Mouse (Mus musculus): ENCODE data around the gene Specc1l. TPM values are rescaled to one million over a fixed set of nuclear protein-coding genes. Genes with fewer than 3 reads are reported as not detected.
"Not testable (repeated sequence)": the region's sequence is repeated elsewhere in the genome, so short reads cannot be mapped to it uniquely, and the experiment has no call there.

Gene Specc1l
- polyA plus RNA-seq, 1 experiment from 2014 or later: 6.7 TPM

GRCm38 (mm10) chr10:75334175-75334574 lies 122.3 kb downstream of the Specc1l start:
- H3K4me1 ChIP-seq (ENCODE audit: control insufficient read depth, low read depth, low read length): no peaks in the 10 kb centered on the region
- H3K9me3 ChIP-seq (replicated peaks; ENCODE audit: control insufficient read depth, low read length): no peaks in the 10 kb centered on the region
- no peaks in the 10 kb centered on the region for H3K27me3 ChIP-seq (ENCODE audit: control insufficient read depth, insufficient read depth, low read depth, low read length)
- no peak overlapping the region for H3K27ac ChIP-seq (ENCODE audit: low read length)
- WGBS (ENCODE audit: insufficient replicate concordance): 43% methylated on average over 7 of the region's 7 CpGs
- no peak overlapping the region for H3K4me2 ChIP-seq (ENCODE audit: low read depth, low read length)
- H3K36me3 ChIP-seq (ENCODE audit: control insufficient read depth, insufficient read depth): no peaks in the 10 kb centered on the region
- ATAC-seq (ENCODE audit: low read depth): no peak
- H3K4me3 ChIP-seq (ENCODE audit: low read depth, low read length): no peak overlapping the region
- no peak overlapping the region for H3K9ac ChIP-seq (ENCODE audit: low read depth, low read length)

GRCm38 (mm10) chr10:75335075-75335474 lies 123.2 kb downstream of the Specc1l start:
- H3K4me2 ChIP-seq (ENCODE audit: low read depth, low read length): no peak overlapping the region
- no peak for ATAC-seq (ENCODE audit: low read depth)
- WGBS (ENCODE audit: insufficient replicate concordance): 72% methylated on average over 6 of the region's 6 CpGs
- no peak overlapping the region for H3K27ac ChIP-seq (ENCODE audit: low read length)
- H3K36me3 ChIP-seq (ENCODE audit: control insufficient read depth, insufficient read depth): no peaks in the 10 kb centered on the region
- H3K9ac ChIP-seq (ENCODE audit: low read depth, low read length): no peak overlapping the region
- H3K4me3 ChIP-seq (ENCODE audit: low read depth, low read length): no peak overlapping the region
- H3K4me1 ChIP-seq (ENCODE audit: control insufficient read depth, low read depth, low read length): no peaks in the 10 kb centered on the region
- no peaks in the 10 kb centered on the region for H3K9me3 ChIP-seq (replicated peaks; ENCODE audit: control insufficient read depth, low read length)
- H3K27me3 ChIP-seq (ENCODE audit: control insufficient read depth, insufficient read depth, low read depth, low read length): no peaks in the 10 kb centered on the region

- Histone ChIP-seq H3K27me3 (ENCODE audit: control insufficient read depth, insufficient read depth, low read depth, low read length) (no peaks in the 10 kb centered on the region), H3K4me2 (ENCODE audit: low read depth, low read length) (no peak overlapping the region), H3K9me3 (replicated peaks; ENCODE audit: control insufficient read depth, low read length) (no peaks in the 10 kb centered on the region), H3K4me1 (ENCODE audit: control insufficient read depth, low read depth, low read length) (no peaks in the 10 kb centered on the region), H3K27ac (ENCODE audit: low read length) (no peak overlapping the region), H3K36me3 (ENCODE audit: control insufficient read depth, insufficient read depth) (no peaks in the 10 kb centered on the region), H3K9ac (ENCODE audit: low read depth, low read length) (no peak overlapping the region), H3K4me3 (ENCODE audit: low read depth, low read length) (no peak overlapping the region)
- no peak for ATAC-seq (ENCODE audit: low read depth)
- WGBS (ENCODE audit: insufficient replicate concordance): 70% methylated on average over 10 of the region's 10 CpGs
Measured at GRCm38 (mm10) chr10:75337231-75337630, 125.4 kb downstream of the Specc1l start.

GRCm38 (mm10) chr10:75338852-75339251 lies 127.0 kb downstream of the Specc1l start:
- no peak for ATAC-seq (ENCODE audit: low read depth)
- WGBS (ENCODE audit: insufficient replicate concordance): 24% methylated on average over 5 of the region's 5 CpGs
- Histone ChIP-seq H3K27me3 (ENCODE audit: control insufficient read depth, insufficient read depth, low read depth, low read length) (no peaks in the 10 kb centered on the region), H3K4me1 (ENCODE audit: control insufficient read depth, low read depth, low read length) (no peaks in the 10 kb centered on the region), H3K9ac (ENCODE audit: low read depth, low read length) (no peak overlapping the region), H3K27ac (ENCODE audit: low read length) (no peak overlapping the region), H3K4me3 (ENCODE audit: low read depth, low read length) (no peak overlapping the region), H3K9me3 (replicated peaks; ENCODE audit: control insufficient read depth, low read length) (no peaks in the 10 kb centered on the region), H3K36me3 (ENCODE audit: control insufficient read depth, insufficient read depth) (no peaks in the 10 kb centered on the region), H3K4me2 (ENCODE audit: low read depth, low read length) (no peak overlapping the region)

- Histone ChIP-seq H3K4me3 (ENCODE audit: low read depth, low read length) (no peak overlapping the region), H3K4me1 (ENCODE audit: control insufficient read depth, low read depth, low read length) (no peaks in the 10 kb centered on the region), H3K9me3 (replicated peaks; ENCODE audit: control insufficient read depth, low read length) (no peaks in the 10 kb centered on the region), H3K4me2 (ENCODE audit: low read depth, low read length) (no peak overlapping the region), H3K36me3 (ENCODE audit: control insufficient read depth, insufficient read depth) (no peaks in the 10 kb centered on the region), H3K27me3 (ENCODE audit: control insufficient read depth, insufficient read depth, low read depth, low read length) (no peaks in the 10 kb centered on the region), H3K9ac (ENCODE audit: low read depth, low read length) (no peak overlapping the region), H3K27ac (ENCODE audit: low read length) (no peak overlapping the region)
- WGBS (ENCODE audit: insufficient replicate concordance): 63% methylated on average over 7 of the region's 7 CpGs
- no peak for ATAC-seq (ENCODE audit: low read depth)
Measured at GRCm38 (mm10) chr10:75339377-75339776, 127.5 kb downstream of the Specc1l start.

- Histone ChIP-seq H3K36me3 (ENCODE audit: control insufficient read depth, insufficient read depth) (no peaks in the 10 kb centered on the region), H3K27me3 (ENCODE audit: control insufficient read depth, insufficient read depth, low read depth, low read length) (no peaks in the 10 kb centered on the region), H3K4me1 (ENCODE audit: control insufficient read depth, low read depth, low read length) (no peaks in the 10 kb centered on the region), H3K9ac (ENCODE audit: low read depth, low read length) (no peak overlapping the region), H3K4me2 (ENCODE audit: low read depth, low read length) (no peak overlapping the region), H3K4me3 (ENCODE audit: low read depth, low read length) (no peak overlapping the region), H3K27ac (ENCODE audit: low read length) (no peak overlapping the region), H3K9me3 (replicated peaks; ENCODE audit: control insufficient read depth, low read length) (no peaks in the 10 kb centered on the region)
- WGBS (ENCODE audit: insufficient replicate concordance): 31% methylated on average over 8 of the region's 8 CpGs
- ATAC-seq (ENCODE audit: low read depth): no peak
Measured at GRCm38 (mm10) chr10:75341936-75342335, 130.1 kb downstream of the Specc1l start.

GRCm38 (mm10) chr10:75344563-75344962 lies 132.7 kb downstream of the Specc1l start:
- not testable (repeated sequence) for H3K9ac ChIP-seq (ENCODE audit: low read depth, low read length); H3K36me3 ChIP-seq (ENCODE audit: control insufficient read depth, insufficient read depth); H3K9me3 ChIP-seq (replicated peaks; ENCODE audit: control insufficient read depth, low read length); H3K4me1 ChIP-seq (ENCODE audit: control insufficient read depth, low read depth, low read length); H3K27me3 ChIP-seq (ENCODE audit: control insufficient read depth, insufficient read depth, low read depth, low read length); H3K4me2 ChIP-seq (ENCODE audit: low read depth, low read length); H3K4me3 ChIP-seq (ENCODE audit: low read depth, low read length); H3K27ac ChIP-seq (ENCODE audit: low read length)
- peak; percentile 21; the same call in 1 of the 2 replicates for ATAC-seq (ENCODE audit: low read depth)
- 31% methylated on average over 1 of the region's 1 CpGs for WGBS (ENCODE audit: insufficient replicate concordance)

- no peaks in the 10 kb centered on the region for H3K9me3 ChIP-seq (replicated peaks; ENCODE audit: control insufficient read depth, low read length)
- 52% methylated on average over 2 of the region's 2 CpGs for WGBS (ENCODE audit: insufficient replicate concordance)
- H3K27me3 ChIP-seq (ENCODE audit: control insufficient read depth, insufficient read depth, low read depth, low read length): no peaks in the 10 kb centered on the region
- no peaks in the 10 kb centered on the region for H3K4me1 ChIP-seq (ENCODE audit: control insufficient read depth, low read depth, low read length)
- H3K4me3 ChIP-seq (ENCODE audit: low read depth, low read length): no peak overlapping the region
- no peak overlapping the region for H3K4me2 ChIP-seq (ENCODE audit: low read depth, low read length)
- no peak overlapping the region for H3K27ac ChIP-seq (ENCODE audit: low read length)
- H3K9ac ChIP-seq (ENCODE audit: low read depth, low read length): no peak overlapping the region
- no peak for ATAC-seq (ENCODE audit: low read depth)
- H3K36me3 ChIP-seq (ENCODE audit: control insufficient read depth, insufficient read depth): no peaks in the 10 kb centered on the region
Measured at GRCm38 (mm10) chr10:75345265-75345664, 133.4 kb downstream of the Specc1l start.

GRCm38 (mm10) chr10:75350564-75350963 lies 138.7 kb downstream of the Specc1l start:
- no peak overlapping the region for H3K4me3 ChIP-seq (ENCODE audit: low read depth, low read length)
- H3K36me3 ChIP-seq (ENCODE audit: control insufficient read depth, insufficient read depth): no peaks in the 10 kb centered on the region
- H3K27me3 ChIP-seq (ENCODE audit: control insufficient read depth, insufficient read depth, low read depth, low read length): no peaks in the 10 kb centered on the region
- no peak overlapping the region for H3K27ac ChIP-seq (ENCODE audit: low read length)
- no peak overlapping the region for H3K4me2 ChIP-seq (ENCODE audit: low read depth, low read length)
- H3K9ac ChIP-seq (ENCODE audit: low read depth, low read length): no peak overlapping the region
- no peaks in the 10 kb centered on the region for H3K4me1 ChIP-seq (ENCODE audit: control insufficient read depth, low read depth, low read length)
- WGBS (ENCODE audit: insufficient replicate concordance): 69% methylated on average over 5 of the region's 5 CpGs
- no peaks in the 10 kb centered on the region for H3K9me3 ChIP-seq (replicated peaks; ENCODE audit: control insufficient read depth, low read length)
- no peak for ATAC-seq (ENCODE audit: low read depth)

Data from liver, embryonic 16.5 days (tissue).